Mouse (Mus musculus): Measurements from ENCODE around the gene Pcyt1a.
"Not testable (repeated sequence)": the region's sequence is repeated elsewhere in the genome, so short reads cannot be mapped to it uniquely, and the experiment has no call there.

Pcyt1a gene

DNA sequence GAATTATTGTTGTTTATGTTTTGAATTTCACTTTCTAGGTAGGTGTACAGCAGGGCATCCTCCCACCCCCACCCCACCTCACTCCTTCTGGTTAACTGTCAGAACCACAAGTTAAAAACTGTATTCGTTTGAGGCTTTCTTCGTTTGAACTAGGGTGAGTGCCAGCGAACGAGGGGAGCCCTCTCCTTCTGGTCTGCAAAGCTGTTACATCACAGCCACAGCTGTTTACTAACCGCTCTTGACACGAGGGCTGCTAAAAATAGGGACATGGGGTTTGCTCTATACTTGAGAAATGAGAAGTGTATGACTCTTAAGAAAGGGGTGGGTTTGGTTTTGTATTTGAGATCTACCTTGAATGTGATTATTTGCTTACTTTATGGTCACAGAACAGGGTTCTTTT is 3.3 kb downstream of the Pcyt1a start:
- DNase-seq (ENCODE audit: low spot score in 2 of 2): no peak

DNA sequence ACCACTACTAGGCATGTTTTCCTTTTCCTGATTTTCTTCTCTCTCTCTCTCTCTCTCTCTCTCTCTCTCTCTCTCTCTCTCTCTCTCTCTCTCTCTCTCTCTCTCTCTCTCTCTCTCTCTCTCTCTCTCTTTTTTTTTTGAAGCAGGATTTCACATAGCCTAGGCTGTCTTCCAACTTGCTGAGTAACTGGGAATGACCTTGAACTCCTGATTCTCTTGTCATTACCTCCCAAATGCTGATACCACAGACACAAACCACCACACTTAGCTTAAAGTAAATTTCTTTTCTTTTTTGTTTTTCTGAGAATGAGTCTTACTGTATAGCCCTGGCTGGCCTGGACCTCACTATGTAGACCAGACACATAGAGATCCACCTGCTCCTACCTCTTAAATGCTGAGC is 4.0 kb downstream of the Pcyt1a start:
- DNase-seq (ENCODE audit: low spot score in 2 of 2): no peak

DNA sequence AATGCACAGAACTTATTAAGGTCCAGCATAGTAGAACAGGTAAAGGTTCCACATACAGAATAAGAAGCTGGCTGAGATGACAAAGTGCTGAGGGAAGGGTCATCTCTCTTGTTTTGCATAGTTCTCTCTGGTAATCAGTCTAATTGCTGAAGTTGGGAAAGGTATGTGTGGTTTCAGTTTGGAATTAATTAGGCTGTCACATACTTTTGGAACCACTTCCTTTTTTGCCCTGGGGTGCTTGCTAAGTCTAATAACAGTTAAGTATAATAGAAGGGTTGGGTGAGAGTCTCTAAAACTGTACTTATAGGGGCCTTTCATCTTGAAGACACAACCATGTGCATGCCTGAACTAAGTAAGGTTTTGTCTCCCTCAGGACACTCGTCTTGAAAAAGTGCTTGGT is 5.9 kb downstream of the Pcyt1a start:
- no peak for DNase-seq (ENCODE audit: low spot score in 2 of 2)

DNA sequence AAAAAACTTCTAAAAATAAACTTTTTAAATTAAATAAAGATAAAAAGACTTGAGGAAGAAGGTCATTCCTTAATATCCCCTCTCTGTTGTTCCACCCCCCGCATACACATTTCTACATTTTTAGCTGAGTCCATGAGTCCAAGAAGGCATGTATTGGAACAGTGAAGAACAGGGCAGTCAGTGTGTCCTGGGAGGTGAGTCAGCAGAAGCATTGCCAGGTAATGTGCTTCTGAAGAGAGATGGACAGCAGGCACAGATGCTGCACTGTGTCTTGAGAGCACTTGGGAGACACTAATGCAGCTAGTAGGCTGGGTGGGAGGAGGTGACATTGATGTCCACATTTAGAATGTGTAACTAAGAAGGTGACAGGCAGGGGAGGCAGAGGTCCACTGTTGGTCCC is 6.5 kb downstream of the Pcyt1a start:
- no peak for DNase-seq (ENCODE audit: low spot score in 2 of 2)

DNA sequence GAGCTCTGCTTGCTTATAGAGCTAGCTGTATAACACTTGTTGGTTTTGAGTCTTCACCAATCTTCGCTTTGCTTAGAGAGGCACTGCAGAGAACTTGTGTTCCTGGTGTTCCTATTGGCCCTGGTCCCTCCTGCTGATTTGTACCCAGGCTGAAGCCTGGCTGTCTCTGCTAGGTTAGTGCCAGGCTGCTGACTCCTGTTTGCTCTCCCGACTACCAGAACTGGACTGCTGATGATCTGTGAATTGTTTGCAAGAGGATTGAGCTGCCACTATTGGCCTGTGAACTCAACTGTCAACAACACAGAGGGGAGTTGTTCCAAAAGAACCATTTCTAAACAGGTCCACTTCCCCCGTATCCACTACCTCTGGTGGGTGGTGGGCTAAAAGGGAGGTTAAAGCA is 10.7 kb downstream of the Pcyt1a start:
- no peak for DNase-seq (ENCODE audit: low spot score in 2 of 2)

DNA sequence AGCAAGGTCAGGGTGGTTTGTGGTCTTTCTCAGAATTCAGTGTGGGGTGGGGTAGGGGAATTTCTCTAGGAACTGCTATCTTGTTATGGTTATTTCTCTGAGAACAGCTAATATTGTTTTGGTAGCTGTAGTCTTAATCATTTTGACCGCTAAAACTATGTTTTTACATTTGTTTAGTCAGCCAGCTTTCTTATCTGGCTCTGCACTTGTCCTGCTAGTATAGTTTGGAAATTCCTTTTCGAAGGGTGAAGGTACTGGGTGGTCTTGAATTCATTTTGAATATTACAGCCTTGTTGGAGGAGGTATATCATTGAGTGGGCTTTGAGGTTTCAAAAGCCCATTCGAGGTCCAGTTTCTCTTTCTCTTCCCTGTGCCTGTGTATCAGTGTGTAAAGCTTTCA is 13.9 kb downstream of the Pcyt1a start:
- not testable (repeated sequence) for DNase-seq (ENCODE audit: low spot score in 2 of 2)

DNA sequence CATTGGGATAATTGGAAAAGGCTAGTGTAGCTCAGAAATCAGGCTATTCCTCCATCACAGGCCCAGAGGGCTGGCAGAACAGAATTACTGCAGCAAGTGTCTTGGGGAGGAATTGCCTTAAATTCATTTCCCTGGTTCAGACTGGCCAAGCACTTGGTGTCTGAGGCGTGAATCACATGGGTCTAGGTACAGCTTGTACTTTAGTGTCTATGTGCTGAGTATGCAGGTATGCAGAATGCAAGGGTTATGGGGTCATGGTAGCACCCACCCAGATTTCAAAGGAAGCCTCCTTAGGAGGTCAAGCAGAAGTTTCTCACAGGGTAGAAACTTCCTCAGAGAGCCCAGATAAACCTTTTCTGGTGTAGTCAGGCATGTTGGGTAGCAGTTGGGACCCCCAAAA is 14.8 kb downstream of the Pcyt1a start:
- DNase-seq (ENCODE audit: low spot score in 2 of 2): no peak

DNA sequence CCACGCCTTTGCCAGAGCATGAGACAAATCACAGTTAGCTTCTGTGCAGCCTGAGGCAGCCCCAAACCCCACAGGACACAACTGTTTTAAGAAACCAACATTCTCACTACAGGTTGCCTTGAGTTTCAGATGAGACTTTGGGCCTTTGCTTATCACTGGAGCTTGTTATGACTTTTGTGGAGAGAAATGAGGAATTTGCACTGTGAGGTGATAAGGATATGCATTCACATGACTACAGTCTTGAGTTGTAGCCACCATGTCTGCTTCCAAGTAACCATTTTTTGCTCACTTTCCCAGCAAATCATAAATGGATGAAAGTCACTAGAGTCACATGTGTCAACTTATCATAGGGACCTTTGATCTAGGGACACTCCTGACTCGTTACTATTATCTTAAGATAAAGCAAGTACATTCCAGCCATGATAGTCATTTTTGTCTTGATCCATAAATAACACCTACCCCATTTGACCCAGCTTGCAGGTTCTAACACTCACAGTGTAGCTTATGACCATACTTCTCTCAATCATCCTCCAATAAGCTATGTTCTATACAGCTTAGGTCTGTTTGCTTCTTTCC is 15.9 kb downstream of the Pcyt1a start:
- DNase-seq (ENCODE audit: low spot score in 2 of 2): no peak

DNA sequence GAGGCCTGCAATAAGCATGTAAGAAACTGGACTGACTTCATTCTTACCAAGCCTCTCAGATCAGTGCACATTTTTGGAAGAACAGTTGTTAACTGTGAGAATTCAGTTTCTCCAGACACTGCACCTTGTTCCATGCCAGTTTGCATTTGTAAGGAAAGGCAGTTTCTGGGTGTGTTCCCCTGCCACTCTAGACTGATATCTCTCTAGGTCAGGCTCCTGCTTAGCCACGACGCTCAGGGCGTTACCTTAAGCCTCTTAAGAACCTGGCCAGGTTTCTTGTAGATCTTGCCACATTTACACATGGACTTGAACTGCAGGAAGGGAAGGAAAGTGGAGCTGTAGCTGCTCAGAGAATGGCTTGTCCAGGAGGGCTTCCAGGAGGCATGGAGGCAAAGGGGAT is 18.9 kb downstream of the Pcyt1a start:
- DNase-seq (ENCODE audit: low spot score in 2 of 2): no peak

DNA sequence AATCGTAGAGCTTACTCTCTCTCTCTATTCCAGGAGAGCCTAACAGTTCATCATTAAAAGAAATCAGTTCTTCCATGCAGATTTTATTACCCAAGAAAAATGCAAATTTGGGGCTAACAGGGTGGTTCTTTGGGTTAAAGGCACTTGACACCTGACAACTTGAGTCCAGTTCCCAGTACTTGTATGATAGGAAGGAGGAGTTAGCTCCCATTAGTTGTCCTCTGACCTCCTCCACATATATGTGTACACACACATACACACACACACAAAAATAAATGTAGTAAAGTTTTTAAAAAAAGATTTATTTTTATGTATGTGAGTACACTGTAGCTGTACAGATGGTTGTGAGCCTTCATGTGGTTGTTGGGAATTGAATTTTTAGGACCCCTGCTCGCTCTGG is 19.4 kb downstream of the Pcyt1a start:
- no peak for DNase-seq (ENCODE audit: low spot score in 2 of 2)

DNA sequence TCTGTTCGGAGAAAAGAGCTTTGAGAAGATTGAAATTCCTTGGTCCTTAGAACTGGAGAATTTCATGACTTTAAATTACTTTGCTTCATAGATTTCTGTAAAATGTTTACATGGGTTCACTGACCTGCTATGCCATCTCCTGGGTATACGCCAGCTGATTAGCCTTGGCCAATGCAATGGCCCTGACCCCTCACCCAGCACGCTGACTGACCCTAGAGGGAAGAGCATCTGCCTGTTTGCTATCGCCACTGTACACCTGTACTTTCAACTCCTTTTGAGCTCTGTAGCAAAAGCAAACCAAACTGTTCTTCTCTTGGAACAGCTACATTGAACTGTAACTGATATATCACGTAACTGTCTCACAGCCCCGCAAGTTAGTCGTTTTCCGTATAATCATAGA is 22.4 kb downstream of the Pcyt1a start:
- DNase-seq (ENCODE audit: low spot score in 2 of 2): no peak

DNA sequence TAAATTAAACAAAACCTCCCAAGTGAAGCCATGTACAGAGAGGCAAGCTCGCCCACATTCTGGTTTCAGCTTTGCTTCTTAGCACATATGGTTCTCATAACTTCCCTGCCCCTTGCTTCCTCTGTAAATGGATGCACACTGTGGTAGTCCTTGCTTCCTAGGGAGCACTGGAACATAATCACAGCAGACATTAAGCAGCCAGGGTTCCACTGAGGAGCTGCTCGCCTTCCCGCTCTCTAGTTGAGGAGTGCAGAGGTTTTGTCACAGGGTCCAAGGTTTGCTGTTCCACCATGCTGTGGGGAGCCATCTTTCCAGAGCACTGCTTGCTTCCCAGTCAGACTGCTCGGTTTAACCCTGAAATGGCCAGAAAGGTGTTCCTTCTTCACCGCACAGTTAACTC is 23.9 kb downstream of the Pcyt1a start:
- no peak for DNase-seq (ENCODE audit: low spot score in 2 of 2)

DNA sequence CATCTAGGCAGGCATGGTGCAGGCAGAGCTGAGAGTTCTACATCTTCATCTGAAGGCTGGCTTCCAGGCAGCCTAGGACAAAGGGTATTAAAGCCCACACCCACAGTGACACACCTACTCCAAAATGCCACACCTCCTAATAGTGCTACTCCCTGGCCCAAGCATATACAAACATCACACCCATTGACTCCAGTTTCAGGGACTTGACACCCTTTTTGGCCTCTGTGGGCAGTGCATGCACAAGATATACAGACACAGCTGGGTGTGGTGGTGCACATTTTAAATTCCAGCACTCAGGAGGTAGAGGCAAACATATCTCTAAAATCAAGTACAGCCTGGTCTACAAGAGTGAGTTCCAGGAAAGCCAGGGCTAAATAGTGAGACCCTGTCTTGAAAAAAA is 25.4 kb downstream of the Pcyt1a start:
- DNase-seq (ENCODE audit: low spot score in 2 of 2): no peak

DNA sequence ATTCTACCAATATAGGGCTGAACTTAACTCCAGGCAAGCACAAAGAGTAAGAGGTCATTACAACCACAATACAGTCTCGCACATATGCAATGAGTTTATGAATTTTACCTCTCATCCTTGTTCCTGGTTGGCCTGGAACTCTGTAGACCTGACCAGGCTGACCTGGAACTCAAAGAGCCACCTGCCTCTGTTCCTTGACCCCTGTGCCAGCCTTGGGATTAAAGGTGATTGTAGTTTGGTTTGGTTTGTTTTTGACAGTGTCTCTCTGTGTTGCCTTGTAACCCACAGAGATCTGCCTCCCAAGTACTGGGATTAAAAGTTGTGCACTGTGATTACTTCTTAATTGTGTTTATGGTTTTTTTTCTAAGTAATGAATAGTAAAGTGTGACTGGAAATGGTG is 26.0 kb downstream of the Pcyt1a start:
- no peak for DNase-seq (ENCODE audit: low spot score in 2 of 2)

DNA sequence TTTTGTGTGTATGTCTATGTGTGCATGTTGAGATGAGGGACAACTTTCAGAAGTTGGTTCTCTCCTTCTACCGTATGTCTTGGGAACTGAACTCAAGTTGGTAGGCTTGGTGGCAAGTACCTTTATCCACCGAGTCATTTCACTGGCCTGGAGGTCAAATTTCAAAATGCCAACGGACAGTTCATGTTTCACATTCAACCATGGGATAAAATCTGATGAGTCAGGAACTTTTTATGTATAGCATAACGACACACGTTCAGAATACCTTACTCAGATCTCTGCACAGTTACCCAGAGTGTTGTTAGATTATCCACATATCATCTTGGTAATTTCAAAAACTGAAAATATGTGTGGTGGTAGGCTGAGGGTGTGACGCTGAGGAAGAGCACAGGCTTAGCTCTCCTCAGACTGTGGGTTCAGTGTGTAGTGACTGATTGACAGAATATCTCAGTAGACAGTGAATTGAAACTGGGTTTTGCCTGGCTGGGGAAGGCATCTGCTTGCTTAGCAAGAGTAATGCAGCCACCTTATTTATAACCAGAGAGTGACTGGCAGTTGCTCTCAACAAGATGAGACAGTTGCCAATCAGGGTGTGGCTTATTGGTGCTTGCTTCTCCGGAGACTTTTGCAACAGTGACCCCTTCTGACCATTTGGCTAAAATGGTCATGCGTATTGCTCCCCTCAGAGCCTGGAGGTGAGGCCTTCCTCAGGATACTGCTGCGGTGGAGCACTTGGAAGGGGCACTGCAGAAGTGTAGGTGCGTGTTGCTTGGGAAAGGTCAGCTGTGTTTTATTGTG is 27.1 kb downstream of the Pcyt1a start:
- peak; percentile 22 to 24 for DNase-seq (ENCODE audit: low spot score in 2 of 2)

DNA sequence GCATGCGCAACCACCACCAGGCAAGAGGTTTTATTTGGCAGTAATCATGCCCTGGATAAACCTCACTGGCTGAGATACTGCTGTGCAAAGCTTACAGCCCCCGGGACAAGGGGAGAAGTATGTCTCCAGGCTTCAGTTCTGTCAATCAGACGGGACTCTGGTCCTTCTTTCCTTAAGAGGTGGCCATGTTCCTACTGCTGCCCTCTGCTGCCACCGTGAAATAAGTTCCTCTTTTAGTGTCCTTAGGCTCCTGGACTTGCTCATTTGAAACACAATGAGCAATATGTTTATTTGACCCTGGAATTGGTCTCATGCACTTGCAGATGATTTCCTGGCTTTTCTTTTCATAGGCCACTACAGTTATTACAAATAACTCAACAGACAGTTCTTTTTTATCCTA is 29.8 kb downstream of the Pcyt1a start:
- no peak for DNase-seq (ENCODE audit: low spot score in 2 of 2)

DNA sequence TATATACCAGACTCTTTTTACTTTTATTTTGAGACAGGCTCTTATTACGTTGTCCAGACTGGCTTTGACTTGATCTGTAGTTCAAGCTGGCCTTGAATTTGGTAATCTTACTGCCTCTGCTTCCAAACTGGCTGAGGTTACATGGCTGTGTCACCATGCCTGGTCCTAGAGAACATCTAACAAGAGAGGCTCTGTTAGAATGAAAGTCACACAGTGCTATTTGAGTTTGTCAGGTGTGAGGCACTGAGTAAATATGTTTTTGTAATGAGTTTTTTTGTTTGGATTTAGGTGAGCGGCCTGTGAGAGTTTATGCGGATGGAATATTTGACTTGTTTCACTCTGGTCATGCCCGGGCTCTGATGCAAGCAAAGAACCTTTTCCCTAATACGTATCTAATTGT is 31.0 kb downstream of the Pcyt1a start:
- no peak for DNase-seq (ENCODE audit: low spot score in 2 of 2)

DNA sequence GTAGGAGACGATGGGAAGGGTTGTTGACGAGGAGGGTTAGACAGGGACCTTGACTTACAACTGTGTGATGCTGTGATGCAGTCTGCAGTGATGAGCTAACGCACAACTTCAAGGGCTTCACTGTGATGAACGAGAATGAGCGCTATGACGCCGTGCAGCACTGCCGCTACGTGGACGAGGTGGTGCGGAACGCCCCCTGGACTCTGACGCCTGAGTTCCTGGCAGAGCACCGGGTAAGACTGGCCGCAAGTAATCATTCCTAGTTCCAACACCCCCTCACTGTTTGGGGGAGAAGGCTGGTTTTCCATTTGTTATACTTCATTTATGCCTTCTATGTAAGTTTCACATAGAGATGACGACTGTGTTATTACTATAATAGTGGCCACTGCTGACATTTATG is 32.2 kb downstream of the Pcyt1a start:
- DNase-seq (ENCODE audit: low spot score in 2 of 2): no peak

DNA sequence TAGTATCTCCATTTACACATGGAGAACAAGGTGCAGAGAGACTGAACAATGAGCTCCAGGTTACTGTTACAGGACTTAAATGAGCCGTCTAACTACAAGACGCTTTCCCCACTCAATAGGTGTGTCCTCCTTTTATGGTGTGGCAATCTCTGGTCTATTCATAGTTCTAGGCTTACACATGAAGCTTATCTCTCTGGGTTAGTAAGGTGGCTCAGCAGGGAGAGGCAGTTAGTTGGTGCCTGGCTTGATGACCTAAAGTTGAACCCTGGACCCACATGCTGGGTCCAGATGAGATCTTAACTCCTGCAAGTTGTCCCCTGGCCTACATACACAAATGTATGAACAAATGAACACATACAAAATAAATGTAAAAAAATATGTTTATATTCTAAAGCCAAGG is 32.7 kb downstream of the Pcyt1a start:
- no peak for DNase-seq (ENCODE audit: low spot score in 2 of 2)

DNA sequence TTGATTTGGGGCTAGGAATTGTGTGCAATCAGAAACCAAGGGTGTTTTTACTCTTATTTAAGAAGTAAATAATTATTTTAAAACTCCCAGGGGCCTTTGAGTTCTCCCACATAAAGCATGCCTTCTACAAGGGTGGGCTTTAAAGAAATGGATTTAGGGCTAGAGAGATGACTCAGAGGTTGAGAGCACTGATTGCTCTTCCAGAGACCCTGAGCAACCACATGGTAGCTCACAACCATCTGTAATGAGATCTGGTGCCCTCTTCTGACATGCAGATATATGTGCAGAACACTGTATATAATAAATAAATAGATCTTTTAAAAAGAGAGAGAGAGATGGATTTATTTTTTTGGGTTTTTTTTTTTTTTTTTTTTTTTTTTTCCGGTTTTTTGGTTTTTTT is 34.2 kb downstream of the Pcyt1a start:
- DNase-seq (ENCODE audit: low spot score in 2 of 2): no peak

DNA sequence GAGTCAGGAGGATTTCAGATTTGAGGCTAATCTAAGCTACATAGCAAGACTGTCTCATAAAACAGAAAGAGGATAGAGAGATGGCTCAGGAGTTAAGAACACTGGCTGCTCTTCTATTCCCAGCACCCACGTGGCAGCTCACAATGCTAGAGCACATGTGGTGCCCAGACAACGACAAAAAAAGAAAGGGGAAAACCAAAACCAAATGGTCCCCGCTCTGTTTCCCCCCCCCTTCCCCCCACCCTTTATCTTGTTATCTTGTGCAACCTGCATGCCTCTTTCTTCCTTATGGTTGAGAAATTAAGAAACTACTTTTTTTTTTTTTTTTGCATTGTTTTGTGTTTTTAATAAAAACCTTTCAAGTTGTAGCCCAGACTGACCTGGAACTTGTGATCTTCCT is 37.8 kb downstream of the Pcyt1a start:
- DNase-seq (ENCODE audit: low spot score in 2 of 2): no peak

DNA sequence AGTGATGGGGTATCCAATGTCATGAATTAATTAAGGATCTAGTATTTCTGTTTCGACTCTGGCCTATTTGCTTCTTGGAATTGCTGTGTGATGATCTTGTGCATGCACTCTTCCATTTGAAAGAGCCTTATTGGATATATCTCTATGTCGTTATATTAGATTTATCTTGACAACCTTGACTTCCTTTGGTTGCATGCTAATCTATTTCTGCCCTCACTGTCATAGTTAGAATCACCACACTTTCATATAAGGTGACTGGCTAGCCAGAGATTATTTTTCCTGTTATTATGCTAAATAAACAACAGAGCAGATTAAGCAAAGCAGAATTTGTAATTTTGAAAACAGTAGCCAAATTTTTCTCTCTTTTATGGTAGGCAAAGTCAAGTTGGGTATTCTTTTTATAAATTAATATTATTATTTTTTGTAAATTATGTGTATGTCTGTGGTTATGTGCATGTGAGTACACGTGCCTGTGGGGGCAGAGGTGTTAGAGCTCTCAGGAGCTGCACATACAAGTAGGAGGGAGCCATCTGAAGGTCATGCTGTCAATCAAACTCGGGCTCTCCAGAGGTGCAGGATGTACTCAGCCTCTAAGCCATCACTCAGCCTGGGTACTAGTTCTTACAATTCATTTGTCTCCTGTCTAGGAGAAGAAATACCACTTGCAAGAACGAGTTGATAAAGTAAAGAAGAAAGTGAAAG is 38.8 kb downstream of the Pcyt1a start:
- DNase-seq (ENCODE audit: low spot score in 2 of 2): no peak

DNA sequence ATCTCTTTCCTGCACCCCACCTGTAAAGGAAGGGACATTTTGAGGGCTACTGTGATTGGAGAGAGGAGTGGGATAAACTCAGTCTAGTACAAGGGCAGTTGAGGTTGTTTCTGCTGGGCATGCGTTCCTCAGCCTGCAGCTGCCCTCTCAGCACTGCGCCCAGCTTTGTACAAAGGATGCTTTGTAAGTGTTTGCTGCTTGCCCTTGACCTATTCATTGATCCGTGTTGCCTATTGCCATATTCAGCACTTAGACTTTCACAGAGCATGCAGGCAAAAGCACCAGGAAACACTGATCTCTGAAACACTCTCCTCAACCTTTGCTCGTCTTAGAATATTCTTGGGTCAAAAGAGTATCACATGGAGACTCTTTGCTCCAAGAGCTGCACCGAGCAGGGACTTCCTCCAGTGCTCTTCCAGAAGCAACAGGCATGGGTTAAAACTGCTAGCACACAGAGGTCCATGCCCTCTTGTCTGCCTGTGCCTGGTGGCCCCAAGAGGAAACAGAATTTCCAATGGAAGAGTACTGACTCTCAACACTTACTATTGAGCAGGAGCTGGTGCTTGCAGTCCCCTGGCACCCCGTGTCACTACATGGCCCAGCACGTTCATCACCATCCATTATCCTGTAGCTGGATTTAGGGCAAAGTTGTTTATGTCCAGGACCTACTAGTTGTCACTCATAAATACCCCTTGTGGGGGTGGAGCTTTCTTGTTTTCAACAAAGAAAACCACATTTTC is 41.7 kb downstream of the Pcyt1a start:
- no peak for DNase-seq (ENCODE audit: low spot score in 2 of 2)

Data from right cerebral cortex, adult 2 months (tissue).